Mouse (Mus musculus) lung, postnatal 0 days (tissue): Measurements from ENCODE around the gene Gpr35.

Source experiments
- CTCF ChIP-seq: IDR thresholded peaks from 2 replicates; pipeline ENCODE4 v1.5.1; 2016; ENCODE audit warnings: antibody characterized with exemption, mild to moderate bottlenecking
- EP300 ChIP-seq: IDR thresholded peaks from 2 replicates; pipeline ENCODE4 v1.6.1; 2016; ENCODE audit warnings: antibody characterized with exemption, mild to moderate bottlenecking, control low read depth

DNA sequence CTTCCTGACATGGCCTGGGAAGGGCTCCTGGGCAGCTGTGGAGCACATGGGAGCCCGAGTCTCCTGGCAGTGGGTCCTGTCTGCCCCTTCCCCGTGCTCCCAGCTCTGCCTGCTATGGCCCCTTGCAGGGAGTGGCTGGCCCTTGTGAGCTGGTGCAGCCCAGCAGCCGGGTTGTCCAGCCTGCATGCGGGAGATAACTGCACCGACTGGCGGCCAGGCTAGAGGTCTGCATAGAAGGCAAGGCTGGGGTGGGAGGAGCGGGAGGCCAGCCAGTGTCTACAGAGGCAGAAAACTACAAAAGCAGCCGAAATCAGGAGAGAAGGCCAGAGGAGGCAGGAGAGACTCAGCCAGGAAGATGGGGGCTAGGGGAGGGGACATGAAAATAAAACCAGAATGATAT lies 83.3 kb downstream of the Gpr35 start:
- TF ChIP-seq CTCF (no peak), EP300 (no peak)
